Mouse (Mus musculus): ENCODE results near the gene Atg10. TPM values are rescaled to one million over a fixed set of nuclear protein-coding genes. Genes with fewer than 3 reads are reported as not detected.

Gene Atg10
- polyA plus RNA-seq, 1 experiment from 2014 or later, result 21.5 TPM

- CTCF ChIA-PET, result interaction anchor here (0.6 to 1.3 kb wide), 4 partner anchors 51 to 125 kb away, joined by 3 to 4 read pairs (median 4); no protein-coding TSS in a partner anchor
- no peak for TF ChIP-seq CTCF (IDR thresholded peaks at IDR 0.05)
- POLR2A ChIA-PET, result no interaction called here
- in situ Hi-C loops (cut with MboI; ENCODE audit: low pct_unique_long_range_greater_than_20kb), result loop anchor here (10.0 kb wide), 1 partner anchor 127 kb away; no protein-coding TSS in a partner anchor
- DNase-seq (ENCODE audit: low read depth, low spot score) (no peak), ATAC-seq (no peak)
- no peaks in the 10 kb centered on the region for H3K27me3 ChIP-seq
These were observed 132.0 kb downstream of the Atg10 start for GRCm38 (mm10) chr13:91091731-91092190.

DNA sequence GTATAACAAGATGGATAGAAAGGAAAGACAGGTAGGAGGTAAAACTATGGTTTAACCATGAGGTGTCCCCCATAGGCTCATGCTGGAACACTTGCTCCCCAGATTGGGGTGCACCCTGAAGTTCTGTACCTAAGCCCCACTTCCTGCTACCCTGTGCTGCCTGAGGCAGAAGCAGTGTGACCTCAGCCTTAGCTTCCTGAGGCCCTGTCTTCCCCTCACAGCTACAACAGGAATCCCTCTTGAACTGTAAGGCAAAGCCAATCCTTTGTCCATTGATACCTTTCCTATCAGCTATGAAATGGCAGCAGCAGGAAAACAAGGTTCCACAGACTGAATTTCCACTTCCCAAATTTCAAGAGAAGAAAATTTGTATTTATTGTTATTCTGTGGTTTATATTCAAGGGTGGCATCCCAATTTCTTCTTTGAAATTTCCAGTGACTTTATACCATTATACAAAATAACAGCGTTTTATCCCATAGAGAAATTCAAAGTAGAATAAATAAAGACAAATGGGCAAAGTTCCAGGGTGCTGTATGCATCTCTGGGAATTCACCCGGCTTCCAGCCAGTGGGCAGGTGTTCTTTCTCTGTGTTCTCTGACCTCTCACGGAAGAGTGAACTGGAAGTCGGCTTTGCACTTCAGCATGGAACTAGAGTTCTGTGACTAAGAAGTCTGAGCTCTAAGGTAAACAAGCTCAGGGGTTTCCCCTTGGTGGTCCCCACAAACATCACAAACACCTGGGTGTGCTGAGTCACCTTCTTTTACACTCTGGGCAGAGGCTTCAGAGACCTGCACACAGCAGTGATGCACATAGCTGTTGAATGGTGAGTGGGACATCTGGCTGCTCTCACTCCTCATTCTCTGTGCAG, 132.7 kb downstream of the Atg10 start:
- in situ Hi-C loops (cut with MboI; ENCODE audit: low pct_unique_long_range_greater_than_20kb), result loop anchor here (10.0 kb wide), 1 partner anchor 126 kb away; no protein-coding TSS in a partner anchor
- ATAC-seq (peak; percentile 10), DNase-seq (ENCODE audit: low read depth, low spot score) (peak; percentile 42)
- H3K27me3 ChIP-seq, result no peaks in the 10 kb centered on the region
- ChIA-PET CTCF (interaction anchor here (0.8 to 1.3 kb wide), 3 partner anchors 50 to 124 kb away, joined by 3 to 4 read pairs (median 4); no protein-coding TSS in a partner anchor), POLR2A (no interaction called here)
- TF ChIP-seq CTCF (IDR thresholded peaks at IDR 0.05), result no peak

GRCm38 (mm10) chr13:91086361-91086900, 137.3 kb downstream of the Atg10 start:
- no peak for TF ChIP-seq CTCF (IDR thresholded peaks at IDR 0.05)
- ATAC-seq (no peak), DNase-seq (ENCODE audit: low read depth, low spot score) (no peak)
- no peaks in the 10 kb centered on the region for H3K27me3 ChIP-seq
- CTCF ChIA-PET, result no interaction called here
- in situ Hi-C loops (cut with MboI; ENCODE audit: low pct_unique_long_range_greater_than_20kb), result loop anchor here (5.0 kb wide), 1 partner anchor 44 kb away; no protein-coding TSS in a partner anchor
- POLR2A ChIA-PET, result no interaction called here

- ChIA-PET CTCF (interaction anchor here (2.0 kb wide), 1 partner anchor 31 kb away, joined by 6 read pairs; no protein-coding TSS in a partner anchor), POLR2A (no interaction called here)
- DNase-seq (ENCODE audit: low read depth, low spot score), result no peak
- ATAC-seq, result no peak
- no peak for TF ChIP-seq CTCF (IDR thresholded peaks at IDR 0.05)
- in situ Hi-C loops (cut with MboI; ENCODE audit: low pct_unique_long_range_greater_than_20kb), result no loop called here
- H3K27me3 ChIP-seq, result no peaks in the 10 kb centered on the region
These were observed 151.4 kb downstream of the Atg10 start for GRCm38 (mm10) chr13:91072351-91072750.

DNA sequence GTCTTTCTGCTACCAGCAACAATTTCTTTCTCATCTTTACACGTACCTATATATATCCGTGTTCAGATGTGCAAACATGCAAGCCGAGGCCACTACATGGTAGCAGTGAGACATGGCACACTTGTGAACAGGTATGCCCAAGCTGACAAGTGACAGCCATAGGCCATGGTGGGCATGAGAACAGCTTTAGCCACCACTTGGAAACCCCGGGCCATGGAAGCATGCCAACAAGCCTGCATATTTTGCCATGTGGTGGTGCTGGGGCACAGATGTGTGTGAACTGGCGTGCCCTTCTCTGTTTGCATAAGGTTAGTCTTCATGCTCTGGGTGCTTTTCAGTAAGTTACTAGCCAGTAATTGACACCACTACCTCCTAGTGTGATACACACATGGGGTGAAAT, 162.9 kb downstream of the Atg10 start:
- no peaks in the 10 kb centered on the region for H3K27me3 ChIP-seq
- in situ Hi-C loops (cut with MboI; ENCODE audit: low pct_unique_long_range_greater_than_20kb), result no loop called here
- ChIA-PET POLR2A (no interaction called here), CTCF (no interaction called here)
- no peak for DNase-seq (ENCODE audit: low read depth, low spot score)
- no peak for ATAC-seq
- no peak for TF ChIP-seq CTCF (IDR thresholded peaks at IDR 0.05)

- ATAC-seq (no peak), DNase-seq (ENCODE audit: low read depth, low spot score) (no peak)
- in situ Hi-C loops (cut with MboI; ENCODE audit: low pct_unique_long_range_greater_than_20kb), result no loop called here
- CTCF ChIA-PET, result no interaction called here
- H3K27me3 ChIP-seq, result no peaks in the 10 kb centered on the region
- no peak for TF ChIP-seq CTCF (IDR thresholded peaks at IDR 0.05)
- POLR2A ChIA-PET, result no interaction called here
These were observed 175.6 kb downstream of the Atg10 start for GRCm38 (mm10) chr13:91048171-91048570.

DNA sequence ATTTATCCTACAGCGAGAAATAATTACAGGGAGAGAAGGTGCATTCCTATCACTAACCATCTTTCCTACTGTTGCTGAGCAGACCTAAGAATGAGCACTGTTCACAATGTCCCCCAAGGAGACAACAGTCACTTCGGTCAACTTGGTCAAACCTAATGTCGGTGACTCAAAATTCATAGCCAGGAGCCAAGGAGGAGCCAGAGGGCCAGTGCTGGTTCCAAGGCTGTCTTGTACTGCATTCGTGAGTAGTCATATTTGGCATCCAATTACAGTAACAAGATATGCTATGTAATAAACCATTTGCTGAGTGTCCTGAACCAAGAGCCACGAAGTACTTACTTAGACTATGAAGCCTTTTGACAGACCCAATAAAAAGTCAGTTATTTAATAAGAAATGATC, 176.9 kb downstream of the Atg10 start:
- DNase-seq (ENCODE audit: low read depth, low spot score), result no peak
- in situ Hi-C loops (cut with MboI; ENCODE audit: low pct_unique_long_range_greater_than_20kb), result no loop called here
- H3K27me3 ChIP-seq, result no peaks in the 10 kb centered on the region
- ChIA-PET POLR2A (no interaction called here), CTCF (no interaction called here)
- no peak for TF ChIP-seq CTCF (IDR thresholded peaks at IDR 0.05)
- ATAC-seq, result no peak

- no peaks in the 10 kb centered on the region for H3K27me3 ChIP-seq
- in situ Hi-C loops (cut with MboI; ENCODE audit: low pct_unique_long_range_greater_than_20kb), result loop anchor here (5.0 kb wide), 1 partner anchor 46 kb away; no protein-coding TSS in a partner anchor
- CTCF ChIA-PET, result interaction anchor here (1.3 to 2.0 kb wide), 6 partner anchors 30 to 324 kb away, joined by 4 to 6 read pairs (median 6); no protein-coding TSS in a partner anchor
These were observed 182.5 kb downstream of the Atg10 start for GRCm38 (mm10) chr13:91041236-91041635.

GRCm38 (mm10) chr13:91040421-91040820, 183.3 kb downstream of the Atg10 start:
- no peak for ATAC-seq
- peak; percentile 65 for DNase-seq (ENCODE audit: low read depth, low spot score)
- ChIA-PET CTCF (interaction anchor here (0.8 to 2.0 kb wide), 8 partner anchors 10 to 596 kb away, joined by 3 to 7 read pairs (median 6); no protein-coding TSS in a partner anchor), POLR2A (interaction anchor here (0.6 to 1.7 kb wide), 3 partner anchors 55 to 421 kb away, joined by 3 to 5 read pairs (median 4); partner anchors contain the start of gene Atg10)
- no peaks in the 10 kb centered on the region for H3K27me3 ChIP-seq
- in situ Hi-C loops (cut with MboI; ENCODE audit: low pct_unique_long_range_greater_than_20kb), result loop anchor here (5.0 kb wide), 1 partner anchor 47 kb away; no protein-coding TSS in a partner anchor
- TF ChIP-seq CTCF (IDR thresholded peaks at IDR 0.05), result no peak

More at GRCm38 (mm10) chr13:91041236-91041635, 182.5 kb downstream of the Atg10 start:
- ATAC-seq, result peak; percentile 66
- DNase-seq (ENCODE audit: low read depth, low spot score), result peak; percentile 68
- no peak for TF ChIP-seq CTCF (IDR thresholded peaks at IDR 0.05)
- POLR2A ChIA-PET, result interaction anchor here (0.6 to 1.7 kb wide), 2 partner anchors 54 to 420 kb away, joined by 4 to 5 read pairs; no protein-coding TSS in a partner anchor

DNA sequence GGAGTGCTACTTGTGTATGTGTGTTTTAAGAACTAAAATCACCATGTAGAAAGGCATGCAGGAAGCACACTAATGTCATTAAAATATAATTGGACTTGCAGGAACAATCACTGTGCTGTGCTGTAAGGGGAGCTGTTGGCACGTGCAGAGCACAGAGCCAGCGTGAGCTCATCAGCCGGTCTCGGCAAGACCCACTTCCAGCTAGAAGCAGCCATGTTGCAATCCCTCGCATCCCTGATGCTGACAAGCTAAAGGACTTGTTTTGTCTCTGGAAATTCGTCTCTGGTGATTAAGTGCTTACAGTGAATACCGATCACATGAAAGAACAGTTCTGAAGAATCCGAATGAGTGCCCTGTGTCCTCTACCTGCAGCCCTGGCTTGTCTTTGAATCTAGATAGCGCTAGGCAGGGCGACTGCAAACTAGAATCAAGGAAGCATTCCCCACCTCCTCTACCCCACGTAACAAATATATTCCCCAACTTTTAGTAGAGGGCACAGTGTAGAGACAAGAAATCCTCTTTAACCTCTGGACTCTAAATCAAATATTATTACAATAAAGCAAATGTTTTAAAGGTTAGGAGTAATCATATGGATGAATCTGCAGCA, 184.5 kb downstream of the Atg10 start:
- peak; percentile 82 for TF ChIP-seq CTCF (IDR thresholded peaks at IDR 0.05)
- in situ Hi-C loops (cut with MboI; ENCODE audit: low pct_unique_long_range_greater_than_20kb), result no loop called here
- H3K27me3 ChIP-seq, result no peaks in the 10 kb centered on the region
- ATAC-seq (peak; percentile 76), DNase-seq (ENCODE audit: low read depth, low spot score) (peak; percentile 15)
- POLR2A ChIA-PET, result no interaction called here
- CTCF ChIA-PET, result interaction anchor here (0.7 to 2.0 kb wide), 5 partner anchors 9 to 594 kb away, joined by 3 to 7 read pairs (median 6); no protein-coding TSS in a partner anchor

All from Patski (cell line).